Mouse (Mus musculus) neural tube, embryonic 13.5 days (tissue): ENCODE results near the gene Dennd1c. TPM values are rescaled to one million over a fixed set of nuclear protein-coding genes. Genes with fewer than 3 reads are reported as not detected.

Experiments used
- ATAC-seq: fragments of 200-750 bp; cut with Nextera tagmentation; 2 replicates; pipeline ENCODE4 v1.8.0; 2017; ENCODE audit warnings: low read depth, mild to moderate bottlenecking, moderate TSS enrichment, moderate library complexity
- H3K27ac ChIP-seq: fragments of 300-500 bp; sonication (generic); replicated peaks from 2 replicates; pipeline ENCODE4 v1.5.1; 2015; ENCODE audit warnings: moderate library complexity, mild to moderate bottlenecking, inconsistent platforms
- H3K27me3 ChIP-seq: fragments of 300-500 bp; sonication (generic); 2 replicates; pipeline ENCODE4 v1.6.1; 2015; ENCODE audit warnings: mild to moderate bottlenecking, inconsistent platforms
- H3K36me3 ChIP-seq: fragments of 300-500 bp; sonication (generic); 2 replicates; pipeline ENCODE4 v1.6.1; 2015; ENCODE audit warnings: mild to moderate bottlenecking, inconsistent platforms
- H3K4me1 ChIP-seq: fragments of 300-500 bp; sonication (generic); replicated peaks from 2 replicates; pipeline ENCODE4 v1.6.1; 2015; ENCODE audit warnings: inconsistent platforms
- H3K4me2 ChIP-seq: fragments of 300-500 bp; sonication (generic); 2 replicates; pipeline ENCODE4 v1.6.1; 2015; ENCODE audit warnings: inconsistent platforms, mild to moderate bottlenecking, moderate library complexity
- H3K4me3 ChIP-seq: fragments of 300-500 bp; sonication (generic); 2 replicates; pipeline ENCODE4 v1.5.1; 2015; ENCODE audit warnings: mild to moderate bottlenecking, inconsistent platforms
- H3K9ac ChIP-seq: fragments of 300-500 bp; sonication (generic); 2 replicates; pipeline ENCODE4 v1.6.1; 2015; ENCODE audit warnings: moderate library complexity, mild to moderate bottlenecking, inconsistent platforms
- H3K9me3 ChIP-seq: fragments of 300-500 bp; sonication (generic); 2 replicates; pipeline ENCODE4 v1.6.1; 2016; ENCODE audit warnings: inconsistent platforms
- WGBS: fragments of 180-500 bp; shearing (Covaris S2); methylation state at CpG from one replicate; pipeline ENCODE4 v1.1.7; 2015; 5-methylcytosine and 5-hydroxymethylcytosine counted together
- polyA plus RNA-seq: library from polyadenylated mRNA; unstranded; fragments of >200 nt; fragmentation: Nextera tagmentation; extraction: Ambion mirVana; gene quantifications from 2 replicates; pipeline ENCODE4 v1.2.1, GENCODE M21; 2015

The Dennd1c gene
- polyA plus RNA-seq, 1 experiment from 2014 or later: 3.7 TPM

DNA sequence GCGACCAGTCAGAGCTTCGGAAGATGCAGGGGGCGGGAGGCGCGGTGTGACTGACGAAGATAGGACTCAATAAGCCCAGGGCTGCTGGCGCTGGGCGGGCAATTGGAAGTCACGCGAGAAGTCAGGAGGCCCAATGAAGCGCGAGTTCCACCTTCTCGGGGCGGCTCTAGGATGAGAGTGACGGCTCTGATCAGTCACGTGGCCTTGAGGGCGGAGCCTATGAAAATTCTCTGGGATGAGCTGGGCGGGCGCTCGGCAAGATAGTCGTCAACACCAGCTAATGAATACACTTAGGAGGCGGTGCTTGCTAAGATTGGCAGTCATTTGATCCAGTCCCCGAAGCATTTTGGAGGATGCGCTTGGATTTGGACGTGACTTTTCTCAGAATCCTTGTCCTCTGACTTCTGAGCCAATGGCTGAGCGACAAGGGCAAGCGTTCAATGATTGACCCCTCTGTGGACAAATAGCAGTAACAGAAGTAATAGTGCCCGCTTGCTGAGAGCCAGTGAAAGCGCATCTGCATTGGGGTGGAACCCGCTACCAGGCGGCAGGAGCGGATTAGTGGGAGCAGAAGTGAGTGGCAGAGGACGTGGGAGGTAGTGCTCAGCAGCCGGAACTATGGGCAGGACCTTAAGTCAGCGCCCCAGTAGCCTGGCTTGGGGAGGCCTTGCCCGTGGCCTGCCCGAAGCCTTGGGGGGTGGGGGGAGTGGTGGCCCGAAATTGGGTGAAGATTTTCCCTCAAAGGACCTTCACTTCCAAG, 46.5 kb downstream of the Dennd1c start:
- 1% methylated on average over 38 of the region's 38 CpGs for WGBS
- H3K27me3 ChIP-seq: no peaks in the 10 kb centered on the region; the same call in 1 of the 2 replicates
- peak overlapping the region; percentile 68 for H3K4me2 ChIP-seq
- peaks cover 20% of the 10 kb centered on the region for H3K36me3 ChIP-seq
- peaks cover 29% of the 10 kb centered on the region for H3K4me1 ChIP-seq
- peak overlapping the region; percentile 67 for H3K9ac ChIP-seq
- peak overlapping the region; percentile 90 for H3K27ac ChIP-seq
- H3K9me3 ChIP-seq: no peaks in the 10 kb centered on the region
- peak overlapping the region; percentile 92 for H3K4me3 ChIP-seq
- peak; percentile 99 for ATAC-seq

GRCm38 (mm10) chr17:57030931-57031660, 47.2 kb downstream of the Dennd1c start, which contains the start of gene Khsrp:
TSS of gene Khsrp (minus strand) at chr17:57031522.
- Histone ChIP-seq H3K9me3 (no peaks in the 10 kb centered on the region), H3K4me3 (peak within 1 kb of the TSS; percentile 92), H3K27ac (peak within 1 kb of the TSS; percentile 97), H3K9ac (peak within 1 kb of the TSS; percentile 99), H3K4me2 (peak within 1 kb of the TSS; percentile 98), H3K27me3 (no peaks in the 10 kb centered on the region), H3K36me3 (peaks cover 27% of the 10 kb centered on the region), H3K4me1 (peaks cover 29% of the 10 kb centered on the region)
- WGBS: under 1% methylated on average over 82 of the region's 99 CpGs
- ATAC-seq: no peak

DNA sequence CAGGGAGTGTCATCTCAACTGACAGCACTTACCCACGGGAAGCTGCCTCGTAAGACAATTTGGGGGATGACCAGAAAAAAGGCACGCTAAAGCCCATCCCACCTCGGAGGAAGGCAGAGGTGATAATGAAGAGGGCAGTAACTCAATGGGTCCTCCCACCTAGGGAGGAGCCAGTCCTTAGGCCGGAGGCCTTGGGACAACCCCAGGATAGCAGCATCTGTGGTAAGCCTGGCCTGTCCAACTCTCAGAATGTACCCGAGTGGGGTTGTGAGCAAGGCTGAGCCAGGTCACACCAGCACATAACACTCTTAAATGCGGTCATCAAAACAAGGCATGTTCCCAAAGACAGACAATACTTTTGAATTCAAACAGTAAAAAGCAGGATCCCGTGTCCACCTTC, 48.6 kb downstream of the Dennd1c start:
- Histone ChIP-seq H3K27me3 (no peaks in the 10 kb centered on the region), H3K9ac (peak overlapping the region; percentile 99), H3K36me3 (peaks cover 41% of the 10 kb centered on the region), H3K27ac (no peak overlapping the region), H3K4me1 (peaks cover 29% of the 10 kb centered on the region), H3K4me2 (peak overlapping the region; percentile 98), H3K4me3 (peak overlapping the region; percentile 92), H3K9me3 (no peaks in the 10 kb centered on the region)
- whole genome bisulfite sequencing: 43% methylated on average over 8 of the region's 8 CpGs
- ATAC-seq: no peak

- no peak for ATAC-seq
- H3K4me3 ChIP-seq: no peak overlapping the region
- no peak overlapping the region for H3K4me2 ChIP-seq
- H3K9me3 ChIP-seq: no peaks in the 10 kb centered on the region
- H3K27me3 ChIP-seq: no peaks in the 10 kb centered on the region
- H3K27ac ChIP-seq: no peak overlapping the region
- WGBS: 87% methylated on average over 4 of the region's 4 CpGs
- H3K4me1 ChIP-seq: peaks cover 24% of the 10 kb centered on the region
- H3K9ac ChIP-seq: no peak overlapping the region
- H3K36me3 ChIP-seq: peaks cover 63% of the 10 kb centered on the region
Measured at GRCm38 (mm10) chr17:57027471-57027870, 50.8 kb downstream of the Dennd1c start.

DNA sequence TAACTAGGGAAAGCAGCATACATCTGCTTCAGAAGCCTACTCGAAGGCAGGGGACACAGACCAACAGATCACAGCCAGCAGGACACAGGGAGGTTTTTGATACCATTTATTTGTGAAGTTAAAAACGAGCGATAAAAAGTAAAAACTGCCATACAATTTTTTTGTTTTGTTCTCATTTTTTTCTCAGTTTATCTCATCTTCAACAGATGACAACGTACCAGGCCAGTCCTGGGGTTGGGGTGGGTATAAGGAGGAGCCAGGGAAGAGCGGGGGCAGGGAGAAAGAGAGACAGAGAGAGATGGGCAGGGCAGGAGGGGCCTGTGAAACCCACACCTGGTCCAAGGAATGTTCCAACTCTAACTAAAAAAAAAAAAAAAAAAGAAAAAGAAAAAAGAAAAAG, 57.4 kb downstream of the Dennd1c start:
- H3K4me3 ChIP-seq: no peak overlapping the region
- no peaks in the 10 kb centered on the region for H3K4me1 ChIP-seq
- peaks cover 66% of the 10 kb centered on the region for H3K36me3 ChIP-seq
- H3K9ac ChIP-seq: no peak overlapping the region
- H3K27ac ChIP-seq: no peak overlapping the region
- ATAC-seq: no peak
- no peaks in the 10 kb centered on the region for H3K9me3 ChIP-seq
- 92% methylated on average over 5 of the region's 5 CpGs for WGBS
- no peak overlapping the region for H3K4me2 ChIP-seq
- no peaks in the 10 kb centered on the region for H3K27me3 ChIP-seq

DNA sequence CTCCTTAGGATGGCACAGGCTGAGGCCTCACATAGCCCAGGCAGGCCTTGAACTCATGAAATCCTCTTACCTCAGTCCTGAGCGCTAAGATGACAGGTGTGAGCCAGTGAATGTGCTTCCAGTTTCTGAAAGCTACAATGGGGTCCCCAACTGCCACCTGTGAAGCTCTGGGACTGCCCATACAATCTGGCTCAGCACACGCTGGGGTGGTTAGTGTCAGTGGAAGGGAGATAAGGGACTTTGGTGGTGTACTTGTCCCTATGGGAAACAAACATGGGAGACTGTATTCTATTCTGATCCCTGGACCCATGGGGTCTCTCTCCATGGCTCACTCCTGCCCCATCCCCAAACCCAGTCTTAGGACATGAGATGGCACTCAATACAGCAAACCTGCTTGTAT, 58.6 kb downstream of the Dennd1c start:
- H3K9ac ChIP-seq: no peak overlapping the region
- H3K4me2 ChIP-seq: no peak overlapping the region
- no peaks in the 10 kb centered on the region for H3K9me3 ChIP-seq
- no peaks in the 10 kb centered on the region for H3K27me3 ChIP-seq
- no peak overlapping the region for H3K4me3 ChIP-seq
- H3K27ac ChIP-seq: no peak overlapping the region
- H3K4me1 ChIP-seq: no peaks in the 10 kb centered on the region
- ATAC-seq: no peak
- peaks cover 53% of the 10 kb centered on the region for H3K36me3 ChIP-seq
- WGBS: 86% methylated on average over 2 of the region's 2 CpGs

Other genes starting within 250 kb of the Dennd1c start
- gene Rfx2, start 247.5 kb downstream of the Dennd1c start, polyA plus RNA-seq: 4.6 and 5.2 TPM in 2 replicates
- not detected in 2 replicates for gene Acsbg2, start 204.1 kb downstream of the Dennd1c start, polyA plus RNA-seq
- gene 1700061G19Rik, start 203.0 kb downstream of the Dennd1c start, polyA plus RNA-seq: 0.54 and 0.60 TPM in 2 replicates
- gene Mllt1, start 143.1 kb downstream of the Dennd1c start, polyA plus RNA-seq: 66.8 and 68.0 TPM in 2 replicates
- not detected in 2 replicates for gene Acer1, start 96.4 kb downstream of the Dennd1c start, polyA plus RNA-seq
- 152 and 161 TPM in 2 replicates for gene Clpp, start 88.2 kb downstream of the Dennd1c start, polyA plus RNA-seq
- gene Alkbh7, start 81.2 kb downstream of the Dennd1c start, polyA plus RNA-seq: 42.3 and 45.9 TPM in 2 replicates
- 0.47 TPM in 1 of 2 replicates, not detected in the other for gene Pspn, start 78.5 kb downstream of the Dennd1c start, polyA plus RNA-seq
- 72.5 and 72.9 TPM in 2 replicates for gene Gtf2f1, start 67.2 kb downstream of the Dennd1c start, polyA plus RNA-seq
- gene Gm17949, start 67.0 kb downstream of the Dennd1c start, polyA plus RNA-seq: 0.32 and 0.43 TPM in 2 replicates
- 33.5 and 34.2 TPM in 2 replicates for gene Khsrp, start 47.0 kb downstream of the Dennd1c start, polyA plus RNA-seq
- gene Slc25a41, start 36.9 kb downstream of the Dennd1c start, polyA plus RNA-seq: not detected in 2 replicates
- 0.92 and 1.1 TPM in 2 replicates for gene Crb3, start 19.4 kb downstream of the Dennd1c start, polyA plus RNA-seq
- gene Slc25a23, start 18.7 kb downstream of the Dennd1c start, polyA plus RNA-seq: 29.5 and 33.3 TPM in 2 replicates
- 381 and 413 TPM in 2 replicates for gene Tubb4a, start 9.3 kb upstream of the Dennd1c start, polyA plus RNA-seq
- gene Tnfsf9, start 26.8 kb upstream of the Dennd1c start, polyA plus RNA-seq: 4.2 and 6.2 TPM in 2 replicates
- 0.56 and 0.62 TPM in 2 replicates for gene Cd70, start 71.3 kb upstream of the Dennd1c start, polyA plus RNA-seq
- gene Tnfsf14, start 115.7 kb upstream of the Dennd1c start, polyA plus RNA-seq: not detected in 2 replicates
- gene C3, start 149.6 kb upstream of the Dennd1c start, polyA plus RNA-seq: 1.6 and 1.9 TPM in 2 replicates
- 23.8 and 24.8 TPM in 2 replicates for gene Gpr108, start 169.9 kb upstream of the Dennd1c start, polyA plus RNA-seq
- gene Trip10, start 170.9 kb upstream of the Dennd1c start, polyA plus RNA-seq: 14.7 and 15.4 TPM in 2 replicates
- 1.5 and 1.8 TPM in 2 replicates for gene Vav1, start 200.6 kb upstream of the Dennd1c start, polyA plus RNA-seq